Mouse (Mus musculus) liver, embryonic 14.5 days (tissue): ENCODE results near the gene Atp6v1g2. TPM values are rescaled to one million over a fixed set of nuclear protein-coding genes. Genes with fewer than 3 reads are reported as not detected.

Experiments
- ATAC-seq: fragments of 200-750 bp; cut with Nextera tagmentation; 2 replicates; pipeline ENCODE4 v1.8.0; 2017; ENCODE audit warnings: moderate number of reproducible peaks, mild to moderate bottlenecking, moderate library complexity; ENCODE audit not compliant: insufficient read depth
- DNase-seq, 3 experiments: peaks; one replicate each; pipeline ENCODE4 v3.0.0-alpha.2; 2012 to 2013; ENCODE audit warnings: low read depth in 3 of 3, low spot score in 3 of 3
- H3K27ac ChIP-seq: fragments of 300-500 bp; sonication (generic); 2 replicates; pipeline ENCODE4 v1.5.1; 2014; ENCODE audit warnings: moderate library complexity, mild to moderate bottlenecking, control low read depth, inconsistent platforms
- H3K27me3 ChIP-seq: fragments of 300-500 bp; sonication (generic); 2 replicates; pipeline ENCODE4 v1.6.1; 2014; ENCODE audit warnings: mild to moderate bottlenecking, low read length, moderate library complexity; ENCODE audit not compliant: control insufficient read depth, insufficient read depth
- H3K36me3 ChIP-seq: fragments of 300-500 bp; sonication (generic); replicated peaks from 2 replicates; pipeline ENCODE4 v1.6.1; 2014; ENCODE audit warnings: low read depth; ENCODE audit not compliant: control insufficient read depth, insufficient read depth
- H3K4me1 ChIP-seq, 2 experiments: fragments of 200-500 bp in 1 of 2; fragments of 300-500 bp in 1 of 2; sonication (generic) in 1 of 2; replicated peaks; 2 replicates each; pipeline ENCODE4 v1.6.1; 2012 to 2014; ENCODE audit warnings: antibody characterized with exemption in 1 of 2, inconsistent platforms in 1 of 2, low read length in 1 of 2; ENCODE audit not compliant: control insufficient read depth in 2 of 2, insufficient read depth in 2 of 2
- H3K4me2 ChIP-seq: fragments of 300-500 bp; sonication (generic); 2 replicates; pipeline ENCODE4 v1.6.1; 2014; ENCODE audit warnings: low read depth, mild to moderate bottlenecking, control low read depth, moderate library complexity
- H3K4me3 ChIP-seq, 2 experiments: fragments of 200-500 bp in 1 of 2; fragments of 300-500 bp in 1 of 2; sonication (generic) in 1 of 2; 2 replicates each; pipeline ENCODE4 v1.5.1; 2012 to 2014; ENCODE audit warnings: low read depth in 2 of 2, low read length in 2 of 2, mild to moderate bottlenecking in 2 of 2, control low read depth in 1 of 2, inconsistent platforms in 1 of 2, moderate library complexity in 1 of 2; ENCODE audit not compliant: insufficient read depth in 1 of 2
- H3K9ac ChIP-seq: fragments of 300-500 bp; sonication (generic); replicated peaks from 2 replicates; pipeline ENCODE4 v1.6.1; 2014; ENCODE audit warnings: mild to moderate bottlenecking, control low read depth, moderate library complexity
- H3K9me3 ChIP-seq: fragments of 300-500 bp; sonication (generic); 2 replicates; pipeline ENCODE4 v1.6.1; 2016; ENCODE audit warnings: low read length, mixed read lengths; ENCODE audit not compliant: control insufficient read depth
- CTCF ChIP-seq: IDR thresholded peaks from 2 replicates; pipeline ENCODE4 v1.5.1; 2016; ENCODE audit warnings: antibody characterized with exemption, low read depth, control low read depth
- EP300 ChIP-seq: IDR thresholded peaks from 2 replicates; pipeline ENCODE4 v1.6.1; 2016; ENCODE audit warnings: antibody characterized with exemption, low read depth
- WGBS: fragments of 180-500 bp; shearing (Covaris S2); extraction: QIAGEN DNeasy Blood & Tissue Kit; methylation state at CpG from one replicate; pipeline ENCODE4 v1.1.7; 2014; ENCODE audit not compliant: insufficient replicate concordance; 5-methylcytosine and 5-hydroxymethylcytosine counted together
- polyA plus RNA-seq, 2 experiments: library from polyadenylated mRNA; depleted of rRNA in 1 of 2; stranded (reverse) in 1 of 2; unstranded in 1 of 2; fragments of >200 nt; fragmentation: Nextera tagmentation in 1 of 2; extraction: Ambion mirVana in 1 of 2; gene quantifications; 2 replicates each; pipeline versions ENCODE4 v1.2.1 to v1.2.3; 2012 to 2014

Gene Atp6v1g2
- polyA plus RNA-seq, 2 experiments, result 0.76 to 1.8 TPM

- peak; percentile 86 for ATAC-seq
Observed at GRCm38 (mm10) chr17:35262664-35263522, 29.4 kb downstream of the Atp6v1g2 start, which contains the start of gene H2-D1. Gene H2-D1, plus strand, starts transcription at chr17:35262730.

GRCm38 (mm10) chr17:35263523-35263883 is 30.0 kb downstream of the Atp6v1g2 start:
- H3K27me3 ChIP-seq, result no peaks in the 10 kb centered on the region
- no peak for DNase-seq
- H3K9me3 ChIP-seq, result no peaks in the 10 kb centered on the region
- peaks cover 3 to 11% of the 10 kb centered on the region in 2 experiments for H3K4me1 ChIP-seq
- WGBS, result 2% methylated on average over 31 of the region's 31 CpGs
- H3K9ac ChIP-seq, result peak overlapping the region; percentile 68
- peak; percentile 29 for ATAC-seq
- H3K27ac ChIP-seq, result no peak overlapping the region
- TF ChIP-seq EP300, result no peak
- no peak for TF ChIP-seq CTCF
- H3K4me3 ChIP-seq, result peak overlapping the region; percentile 75 to 83
- H3K4me2 ChIP-seq, result peak overlapping the region; percentile 99
- H3K36me3 ChIP-seq, result no peaks in the 10 kb centered on the region

More at GRCm38 (mm10) chr17:35262664-35263522, 29.4 kb downstream of the Atp6v1g2 start, which contains the start of gene H2-D1:
- no peaks in the 10 kb centered on the region for H3K9me3 ChIP-seq
- H3K36me3 ChIP-seq, result no peaks in the 10 kb centered on the region
- peaks cover 3 to 12% of the 10 kb centered on the region in 2 experiments for H3K4me1 ChIP-seq
- DNase-seq, result peak; percentile 82 to 89 (median 83)
- H3K27me3 ChIP-seq, result no peaks in the 10 kb centered on the region
- H3K4me3 ChIP-seq, result peak within 1 kb of the TSS; percentile 75 to 83
- no peak within 1 kb of the TSS for H3K27ac ChIP-seq
- WGBS, result under 1% methylated on average over 73 of the region's 73 CpGs
- peak within 1 kb of the TSS; percentile 68 for H3K9ac ChIP-seq
- H3K4me2 ChIP-seq, result peak within 1 kb of the TSS; percentile 99
- no peak for TF ChIP-seq CTCF
- TF ChIP-seq EP300, result no peak

DNA sequence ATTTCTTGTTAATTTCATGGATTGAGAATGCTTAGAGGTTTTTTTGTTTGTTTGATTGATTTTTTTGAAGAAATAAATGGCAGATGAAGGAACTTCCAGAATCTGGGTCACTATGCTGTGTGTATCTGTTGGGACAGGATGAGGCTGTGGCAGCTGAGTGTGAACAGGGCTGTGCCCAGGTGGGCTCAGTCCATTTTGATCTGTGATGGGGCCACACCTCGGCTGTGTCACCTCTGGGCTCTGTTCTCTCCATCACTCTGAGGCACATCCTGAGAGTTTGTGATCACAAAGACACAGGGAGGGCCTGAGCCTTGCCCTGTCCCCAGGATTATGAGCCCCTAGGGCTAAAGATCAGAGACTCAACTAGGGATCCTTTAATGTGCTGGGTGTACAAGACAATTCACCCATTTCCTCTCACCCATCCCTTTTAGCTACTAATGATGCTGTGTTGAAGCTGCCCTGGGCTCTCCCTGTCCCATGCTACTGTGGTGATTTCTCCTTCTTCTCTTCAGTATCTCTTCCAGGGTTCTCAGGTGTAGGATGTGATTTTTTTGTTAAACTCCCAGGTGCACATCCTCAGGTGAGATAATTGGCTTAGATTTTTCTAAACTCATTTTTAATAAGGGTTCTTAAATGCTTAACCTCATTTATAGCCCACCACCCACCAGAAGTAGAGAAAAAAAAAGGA is 34.1 kb downstream of the Atp6v1g2 start:
- ATAC-seq (no peak), DNase-seq (no peak)
- Histone ChIP-seq H3K9me3 (no peaks in the 10 kb centered on the region), H3K36me3 (no peaks in the 10 kb centered on the region), H3K4me1 (peaks cover 0 to under 1% of the 10 kb centered on the region in 2 experiments; a peak in 3 of 4 replicates), H3K4me2 (no peak overlapping the region), H3K4me3 (no peak overlapping the region), H3K27me3 (no peaks in the 10 kb centered on the region), H3K9ac (no peak overlapping the region), H3K27ac (no peak overlapping the region)
- 47% methylated on average over 1 of the region's 1 CpGs for WGBS
- TF ChIP-seq CTCF, result no peak
- no peak for TF ChIP-seq EP300

DNA sequence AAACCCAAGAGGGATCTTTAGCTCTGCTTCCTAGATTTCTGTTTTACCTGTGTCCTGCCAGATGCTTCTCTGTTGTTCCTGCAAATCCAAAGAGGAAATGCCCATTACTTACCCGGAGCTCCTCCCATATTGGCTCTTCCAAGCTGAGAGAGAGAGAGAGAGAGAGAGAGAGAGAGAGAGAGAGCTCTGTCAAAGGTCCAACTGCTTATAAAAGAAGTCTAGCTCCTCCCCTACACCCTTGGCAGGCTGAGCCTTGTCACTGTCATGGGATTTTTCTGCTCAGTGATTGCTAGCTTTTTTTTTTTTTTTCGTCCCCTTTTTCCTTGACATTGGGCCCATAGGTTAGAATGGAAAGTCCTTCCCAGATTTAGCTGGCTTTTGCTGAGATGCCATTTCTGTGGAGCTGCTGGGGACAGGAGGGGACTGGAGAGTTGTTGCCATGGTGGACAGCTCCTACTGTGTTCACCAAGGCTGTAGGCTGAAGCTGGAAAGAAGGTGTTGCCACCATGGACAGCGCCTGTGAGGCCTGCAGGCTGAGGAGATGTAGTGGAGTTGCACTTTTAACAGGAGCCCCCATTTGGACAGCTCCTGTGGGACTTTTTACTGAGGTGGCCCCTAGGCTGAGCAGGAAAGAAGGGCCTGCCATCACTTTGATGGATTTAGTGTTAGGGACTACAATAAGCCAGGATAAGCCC is 36.3 kb downstream of the Atp6v1g2 start:
- Histone ChIP-seq H3K36me3 (no peaks in the 10 kb centered on the region), H3K9me3 (no peaks in the 10 kb centered on the region), H3K4me3 (no peak overlapping the region), H3K27ac (no peak overlapping the region), H3K27me3 (no peaks in the 10 kb centered on the region), H3K4me2 (no peak overlapping the region), H3K4me1 (no peaks in the 10 kb centered on the region; a peak in 1 of 4 replicates), H3K9ac (no peak overlapping the region)
- 20% methylated on average over 3 of the region's 3 CpGs for WGBS
- ATAC-seq (no peak), DNase-seq (peak in 2 of 3 experiments; percentile 44 to 53)
- TF ChIP-seq EP300 (no peak), CTCF (no peak)
